Mouse (Mus musculus) heart, embryonic 10.5 days (tissue): ENCODE measurements around the gene Tmem50b. TPM values are rescaled to one million over a fixed set of nuclear protein-coding genes. Genes with fewer than 3 reads are reported as not detected.

Experiments
- DNase-seq: peaks from one replicate; pipeline ENCODE4 v3.0.0-alpha.2; 2017; ENCODE audit warnings: low spot score
- H3K27ac ChIP-seq: fragments of 300-500 bp; sonication (generic); 2 replicates; pipeline ENCODE4 v1.5.1; 2016; ENCODE audit warnings: mild to moderate bottlenecking
- H3K27me3 ChIP-seq: fragments of 300-500 bp; sonication (generic); 2 replicates; pipeline ENCODE4 v1.6.1; 2016; ENCODE audit warnings: mild to moderate bottlenecking; ENCODE audit not compliant: poor library complexity, insufficient read depth, severe bottlenecking
- H3K36me3 ChIP-seq: fragments of 300-500 bp; sonication (generic); 2 replicates; pipeline ENCODE4 v1.6.1; 2016; ENCODE audit warnings: mild to moderate bottlenecking, moderate library complexity
- H3K4me1 ChIP-seq: fragments of 300-500 bp; sonication (generic); 2 replicates; pipeline ENCODE4 v1.6.1; 2016; ENCODE audit warnings: mild to moderate bottlenecking
- H3K4me3 ChIP-seq: fragments of 300-500 bp; sonication (generic); 2 replicates; pipeline ENCODE4 v1.5.1; 2016; ENCODE audit warnings: mild to moderate bottlenecking, moderate library complexity
- H3K9me3 ChIP-seq: fragments of 300-500 bp; sonication (generic); 2 replicates; pipeline ENCODE4 v1.6.1; 2016; ENCODE audit warnings: mild to moderate bottlenecking, moderate library complexity
- WGBS: fragments of 180-500 bp; shearing (Covaris S2); methylation state at CpG from one replicate; pipeline ENCODE4 v1.1.7; 2016; 5-methylcytosine and 5-hydroxymethylcytosine counted together
- polyA plus RNA-seq: library from polyadenylated mRNA; unstranded; fragments of >200 nt; fragmentation: Nextera tagmentation; extraction: Ambion mirVana; gene quantifications from 2 replicates; pipeline ENCODE4 v1.2.1, GENCODE M21; 2016

Gene Tmem50b
- polyA plus RNA-seq, 1 experiment from 2014 or later = 44.7 TPM

DNA sequence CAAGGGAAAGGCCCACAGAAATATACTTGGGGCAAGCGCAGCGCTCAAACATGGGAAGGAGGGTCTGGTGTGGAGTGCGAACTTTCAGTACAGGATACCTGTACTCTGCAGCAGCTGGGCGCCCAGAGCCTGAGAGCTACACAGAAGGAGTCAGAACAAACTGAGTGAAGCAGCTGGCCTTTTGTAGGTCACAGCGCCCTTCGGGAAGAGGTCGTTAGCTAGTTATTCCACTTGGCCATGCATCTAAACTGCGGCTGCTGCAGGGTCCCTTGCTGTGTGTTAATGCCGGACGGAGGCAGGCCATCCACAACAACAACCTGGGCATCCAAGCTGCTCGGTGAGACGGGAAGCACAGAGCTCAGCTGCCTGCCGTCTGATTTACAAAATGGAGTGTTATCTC, 22.4 kb downstream of the Tmem50b start:
- H3K27me3 ChIP-seq = no peaks in the 10 kb centered on the region
- no peaks in the 10 kb centered on the region for H3K9me3 ChIP-seq
- DNase-seq = no peak
- H3K4me3 ChIP-seq = no peak overlapping the region
- no peak overlapping the region for H3K27ac ChIP-seq
- 73% methylated on average over 13 of the region's 13 CpGs for WGBS
- H3K4me1 ChIP-seq = no peaks in the 10 kb centered on the region
- H3K36me3 ChIP-seq = peaks cover 17% of the 10 kb centered on the region

GRCm38 (mm10) chr16:91571105-91571504, 26.5 kb downstream of the Tmem50b start:
- 54% methylated on average over 3 of the region's 3 CpGs for WGBS

GRCm38 (mm10) chr16:91568960-91569359, 28.6 kb downstream of the Tmem50b start:
- Histone ChIP-seq H3K4me1 (0 out of 2 replicates have a peak, but pooled peaks cover 7% of the 10 kb centered on the region), H3K27me3 (no peaks in the 10 kb centered on the region), H3K27ac (no peak overlapping the region), H3K9me3 (no peaks in the 10 kb centered on the region), H3K4me3 (no peak overlapping the region), H3K36me3 (peaks cover 8% of the 10 kb centered on the region)
- no peak for DNase-seq
- 83% methylated on average over 10 of the region's 10 CpGs for WGBS

More at GRCm38 (mm10) chr16:91571105-91571504, 26.5 kb downstream of the Tmem50b start:
- Histone ChIP-seq H3K27me3 (no peaks in the 10 kb centered on the region), H3K27ac (no peak overlapping the region), H3K4me3 (no peak overlapping the region), H3K9me3 (no peaks in the 10 kb centered on the region), H3K36me3 (peaks cover 10% of the 10 kb centered on the region; the same call in 1 of the 2 replicates), H3K4me1 (0 out of 2 replicates have a peak, but pooled peaks cover 3% of the 10 kb centered on the region)
- no peak for DNase-seq

- 88% methylated on average over 7 of the region's 7 CpGs for WGBS
- Histone ChIP-seq H3K36me3 (peaks cover 37% of the 10 kb centered on the region), H3K27me3 (no peaks in the 10 kb centered on the region), H3K4me3 (no peak overlapping the region), H3K27ac (no peak overlapping the region), H3K4me1 (0 out of 2 replicates have a peak, but pooled peaks cover 11% of the 10 kb centered on the region), H3K9me3 (no peaks in the 10 kb centered on the region)
- no peak for DNase-seq
Observed at GRCm38 (mm10) chr16:91566002-91566401, 31.6 kb downstream of the Tmem50b start.

GRCm38 (mm10) chr16:91565292-91565951, 32.2 kb downstream of the Tmem50b start:
- 48% methylated on average over 9 of the region's 9 CpGs for WGBS
- DNase-seq = no peak
- 0 out of 2 replicates have a peak, but pooled peaks cover 11% of the 10 kb centered on the region for H3K4me1 ChIP-seq
- no peak overlapping the region for H3K4me3 ChIP-seq
- peaks cover 43% of the 10 kb centered on the region for H3K36me3 ChIP-seq
- H3K27ac ChIP-seq = no peak overlapping the region
- no peaks in the 10 kb centered on the region for H3K27me3 ChIP-seq
- no peaks in the 10 kb centered on the region for H3K9me3 ChIP-seq

DNA sequence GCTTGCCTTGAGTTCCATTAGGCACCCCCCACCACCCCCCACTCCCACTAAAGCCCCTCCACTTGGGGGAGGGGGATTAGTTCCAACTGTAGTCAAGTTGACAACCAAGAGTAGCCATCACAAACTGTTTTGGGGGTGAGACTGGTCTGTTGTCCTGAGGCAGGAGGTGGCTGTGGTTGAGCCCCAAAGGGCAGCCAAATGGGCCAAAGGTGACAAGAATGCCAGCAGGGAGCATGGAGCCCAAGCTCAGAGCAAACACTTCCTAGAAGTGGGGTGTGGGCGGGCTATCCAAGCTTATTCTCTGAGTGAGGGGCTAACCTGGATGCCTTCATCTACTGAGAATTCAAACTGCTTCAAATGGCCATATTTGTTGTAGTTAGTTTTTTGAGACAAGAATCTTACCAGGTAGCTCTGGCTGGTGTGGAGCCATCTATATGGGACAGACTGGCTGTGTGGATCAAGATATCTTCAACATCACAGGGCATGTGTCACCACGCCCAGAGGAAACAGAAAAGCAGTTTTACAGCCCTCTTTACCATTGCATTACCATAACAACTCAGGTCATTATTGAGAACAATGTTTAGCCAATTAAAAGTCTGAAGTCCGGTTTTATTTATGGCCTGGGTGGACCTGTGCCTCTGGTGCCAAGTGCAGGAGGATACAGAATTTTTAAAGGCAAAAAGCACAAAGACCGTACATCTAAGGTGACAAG, 32.9 kb downstream of the Tmem50b start:
- Histone ChIP-seq H3K27me3 (no peaks in the 10 kb centered on the region), H3K27ac (no peak overlapping the region), H3K4me3 (no peak overlapping the region), H3K36me3 (peaks cover 49% of the 10 kb centered on the region), H3K9me3 (no peaks in the 10 kb centered on the region), H3K4me1 (0 out of 2 replicates have a peak, but pooled peaks cover 11% of the 10 kb centered on the region)
- WGBS = 84% methylated on average over 4 of the region's 4 CpGs
- DNase-seq = no peak

DNA sequence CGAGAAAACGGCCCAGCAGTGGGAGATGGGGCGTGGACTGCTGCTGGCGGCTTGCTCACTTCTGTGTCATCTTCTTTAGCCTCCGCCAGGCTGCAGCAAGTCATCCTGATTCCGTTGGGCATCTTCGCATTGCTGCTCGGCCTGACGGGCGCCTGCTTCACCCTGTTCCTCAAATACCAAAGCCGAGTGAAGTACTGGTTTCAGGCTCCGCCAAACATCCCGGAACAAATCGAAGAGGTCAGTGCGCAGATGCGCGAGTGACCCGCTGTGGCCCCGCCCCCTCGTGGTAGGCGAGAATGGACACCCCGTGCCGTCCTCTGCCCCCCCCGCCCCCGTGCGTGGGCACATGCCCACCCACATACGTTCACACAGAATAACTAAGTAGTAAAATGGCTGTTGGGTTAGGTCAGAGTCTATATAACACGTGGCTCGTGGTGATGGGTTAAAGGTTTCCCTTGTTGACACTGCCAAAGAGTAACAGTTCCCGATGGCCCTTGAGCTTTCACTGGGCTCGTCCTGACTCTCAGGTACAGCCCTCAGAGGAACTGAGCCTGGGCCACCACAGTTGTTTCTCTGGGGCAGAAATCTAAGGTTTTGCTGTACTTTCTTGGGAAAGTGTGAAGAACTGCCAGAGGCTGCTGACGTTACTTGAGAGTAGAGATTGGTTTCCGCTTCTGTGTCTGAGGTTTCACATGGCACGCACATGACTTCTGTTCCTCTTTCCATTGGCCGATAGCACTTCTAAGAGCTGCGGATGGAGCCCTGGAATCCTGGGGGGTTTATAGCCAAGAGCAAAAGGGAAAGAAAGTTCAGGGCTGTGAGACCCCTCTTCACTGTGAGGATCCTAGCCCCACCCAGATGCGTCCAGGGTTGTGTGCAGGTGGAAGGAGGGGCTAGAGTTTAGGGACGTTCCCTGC, 35.8 kb downstream of the Tmem50b start:
- 68% methylated on average over 38 of the region's 38 CpGs for WGBS
- Histone ChIP-seq H3K36me3 (peaks cover 72% of the 10 kb centered on the region), H3K27me3 (no peaks in the 10 kb centered on the region)

GRCm38 (mm10) chr16:91561099-91561498, 36.5 kb downstream of the Tmem50b start:
- no peak overlapping the region for H3K27ac ChIP-seq
- no peaks in the 10 kb centered on the region for H3K27me3 ChIP-seq
- H3K4me1 ChIP-seq = 0 out of 2 replicates have a peak, but pooled peaks cover 8% of the 10 kb centered on the region
- WGBS = 48% methylated on average over 9 of the region's 9 CpGs
- H3K9me3 ChIP-seq = no peaks in the 10 kb centered on the region
- DNase-seq = no peak
- peaks cover 78% of the 10 kb centered on the region for H3K36me3 ChIP-seq
- H3K4me3 ChIP-seq = no peak overlapping the region

More for the DNA sequence above, 35.8 kb downstream of the Tmem50b start:
- Histone ChIP-seq H3K9me3 (no peaks in the 10 kb centered on the region), H3K27ac (no peak overlapping the region), H3K4me3 (no peak overlapping the region), H3K4me1 (0 out of 2 replicates have a peak, but pooled peaks cover 11% of the 10 kb centered on the region)
- no peak for DNase-seq

GRCm38 (mm10) chr16:91557693-91558092, 39.9 kb downstream of the Tmem50b start:
- no peak for DNase-seq
- Histone ChIP-seq H3K4me1 (peaks cover 29% of the 10 kb centered on the region), H3K27ac (no peak overlapping the region), H3K9me3 (no peaks in the 10 kb centered on the region), H3K4me3 (no peak overlapping the region), H3K27me3 (no peaks in the 10 kb centered on the region), H3K36me3 (peaks cover 75% of the 10 kb centered on the region)
- WGBS = 94% methylated on average over 15 of the region's 15 CpGs

GRCm38 (mm10) chr16:91557214-91557613, 40.4 kb downstream of the Tmem50b start:
- H3K27ac ChIP-seq = no peak overlapping the region
- peaks cover 33% of the 10 kb centered on the region for H3K4me1 ChIP-seq
- H3K36me3 ChIP-seq = peaks cover 72% of the 10 kb centered on the region
- H3K27me3 ChIP-seq = no peaks in the 10 kb centered on the region
- no peaks in the 10 kb centered on the region for H3K9me3 ChIP-seq
- 86% methylated on average over 7 of the region's 7 CpGs for WGBS
- H3K4me3 ChIP-seq = no peak overlapping the region
- no peak for DNase-seq

DNA sequence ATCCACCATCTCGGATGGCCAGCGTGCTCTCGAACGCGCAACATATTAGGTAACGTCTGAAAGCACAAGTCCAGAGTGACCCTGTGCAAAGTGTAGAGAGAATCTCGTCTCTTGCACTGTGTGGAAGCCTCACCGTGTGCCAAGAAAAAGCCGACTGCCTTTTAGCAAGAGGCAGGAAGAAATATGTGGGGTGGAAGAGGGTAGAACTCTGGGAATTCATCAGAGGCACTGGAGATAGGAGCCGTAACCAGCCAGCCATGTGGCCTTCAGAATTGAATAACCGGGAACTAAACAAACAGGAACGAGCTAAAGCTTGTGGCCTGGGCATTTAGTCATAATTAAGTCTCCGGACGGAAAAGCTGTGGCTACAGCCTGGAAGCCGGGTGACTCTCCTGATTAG, 40.9 kb downstream of the Tmem50b start:
- Histone ChIP-seq H3K9me3 (no peaks in the 10 kb centered on the region), H3K27me3 (no peaks in the 10 kb centered on the region), H3K4me3 (no peak overlapping the region), H3K27ac (no peak overlapping the region), H3K4me1 (peaks cover 39% of the 10 kb centered on the region), H3K36me3 (peaks cover 67% of the 10 kb centered on the region)
- no peak for DNase-seq
- 88% methylated on average over 15 of the region's 15 CpGs for WGBS

DNA sequence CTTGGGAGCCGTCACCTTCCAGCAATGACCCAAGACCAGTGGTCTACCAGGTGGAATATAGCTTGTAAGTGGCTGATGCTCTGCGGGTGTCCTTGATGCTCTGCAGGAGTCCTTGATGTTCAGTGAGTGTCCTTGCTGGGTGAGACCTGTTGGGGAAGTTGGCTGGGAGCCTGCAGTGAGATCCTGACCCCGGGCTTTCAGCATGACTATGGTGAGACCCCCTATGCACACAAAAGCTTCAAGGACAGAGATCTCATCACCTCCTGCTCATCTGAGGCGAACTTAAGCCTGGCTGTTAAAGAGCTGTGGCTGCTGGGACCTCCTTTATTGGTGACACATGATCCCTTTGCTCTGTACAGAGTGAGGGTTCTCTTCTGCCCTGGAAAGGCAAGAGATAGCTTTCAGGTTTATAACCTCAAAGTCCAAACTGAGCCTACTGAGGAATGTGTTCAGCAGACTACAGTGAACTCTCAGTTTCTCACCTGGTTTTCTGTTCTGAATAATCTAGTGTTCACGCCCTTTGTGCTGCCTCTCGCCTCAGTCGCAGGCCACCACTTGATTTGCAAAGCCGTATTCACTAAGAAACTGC, 42.5 kb downstream of the Tmem50b start:
- H3K27me3 ChIP-seq = no peaks in the 10 kb centered on the region
- H3K4me1 ChIP-seq = peaks cover 45% of the 10 kb centered on the region
- no peak for DNase-seq
- peaks cover 53% of the 10 kb centered on the region for H3K36me3 ChIP-seq
- H3K4me3 ChIP-seq = no peak overlapping the region
- no peak overlapping the region for H3K27ac ChIP-seq
- 80% methylated on average over 8 of the region's 8 CpGs for WGBS
- no peaks in the 10 kb centered on the region for H3K9me3 ChIP-seq
